ENCODE assay signal across 8 mouse cellular contexts in the genomic region with DNA sequence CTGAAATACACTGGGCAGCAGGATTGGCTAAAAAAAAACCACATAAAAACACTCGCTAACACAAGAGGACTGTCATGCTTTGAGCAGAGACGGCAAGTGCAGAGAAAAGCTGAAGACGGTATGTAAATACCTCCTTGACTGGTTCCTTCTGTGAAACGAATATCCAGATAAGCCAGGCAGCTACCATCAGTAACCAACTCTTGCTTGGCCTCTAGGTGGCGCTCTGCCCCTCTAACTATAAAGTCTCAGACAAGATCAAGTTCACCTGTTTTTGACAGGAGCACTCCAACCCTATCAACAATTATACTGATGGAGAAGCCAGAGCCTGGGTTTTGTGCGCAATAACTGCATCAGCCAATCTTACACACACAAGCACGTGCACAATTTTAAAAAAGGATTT. TPM values are rescaled to one million over a fixed set of nuclear protein-coding genes. Genes with fewer than 3 reads are reported as not detected.
A peak's percentile ranks its signal among the peaks of the same experiment; 100 is the strongest.
DNase-seq lines count a peak whose midpoint lies in the region; ATAC-seq and TF ChIP-seq lines count a peak whose summit lies in the region.

No protein-coding gene starts in this region.

- H3K27me3 ChIP-seq in G1E (ENCODE audit: insufficient read depth, low read length) = peaks cover 3% of the 10 kb centered on the region
- peaks cover 8% of the 10 kb centered on the region; the same call in 1 of the 2 replicates for H3K27me3 ChIP-seq in kidney, embryonic 15.5 days
- peaks cover 22% of the 10 kb centered on the region for H3K27me3 ChIP-seq in liver, embryonic 13.5 days

- DNase-seq in A20 (ENCODE audit: low read depth, low spot score) = peak; percentile 81
- DNase-seq in G1E (ENCODE audit: low spot score) = peak; percentile 52
- DNase-seq in cerebellum, adult 8-10 months = peak; percentile 68
- DNase-seq in gastrocnemius, postnatal 10 days = peak; percentile 81
- DNase-seq in liver, embryonic 13.5 days = peak; percentile 71
- peak; percentile 53 for DNase-seq in retina, adult 2 months (ENCODE audit: low read depth, low spot score)
- peak; percentile 50 to 83 for DNase-seq in thymus, postnatal 10 days (ENCODE audit: low spot score in 2 of 2)

- no peak for ATAC-seq in G1E (ENCODE audit: extremely low read depth, insufficient number of reproducible peaks, low FRiP score, poor library complexity, severe bottlenecking)
- 0 out of 2 replicates have a peak, but pooled peaks have one; percentile 31 for ATAC-seq in kidney, embryonic 15.5 days (replicated peaks; ENCODE audit: low FRiP score)
- no peak for ATAC-seq in liver, embryonic 13.5 days (ENCODE audit: low read depth)

- no peaks in the 10 kb centered on the region for H3K9me3 ChIP-seq in G1E (replicated peaks)
- no peaks in the 10 kb centered on the region for H3K9me3 ChIP-seq in kidney, embryonic 15.5 days (replicated peaks)
- no peaks in the 10 kb centered on the region for H3K9me3 ChIP-seq in liver, embryonic 13.5 days (replicated peaks)

- WGBS in kidney, embryonic 15.5 days = 21% methylated on average over 7 of the region's 7 CpGs
- 20% methylated on average over 7 of the region's 7 CpGs for WGBS in liver, embryonic 13.5 days (ENCODE audit: insufficient replicate concordance)

- H3K4me3 ChIP-seq in G1E (ENCODE audit: low read depth, low read length) = no peak overlapping the region
- no peak overlapping the region for H3K4me3 ChIP-seq in kidney, embryonic 15.5 days (replicated peaks)
- no peak overlapping the region for H3K4me3 ChIP-seq in liver, embryonic 13.5 days (replicated peaks)

- TF ChIP-seq CTCF in G1E (IDR thresholded peaks at IDR 0.05; ENCODE audit: low read depth, low read length) = peak; percentile 68; the same call in 1 of the 2 replicates

- H3K4me1 ChIP-seq in G1E (ENCODE audit: insufficient read depth, low read depth, low read length) = peaks cover 14% of the 10 kb centered on the region
- H3K4me1 ChIP-seq in kidney, embryonic 15.5 days = 0 out of 2 replicates have a peak, but pooled peaks cover 5% of the 10 kb centered on the region
- peaks cover 12% of the 10 kb centered on the region for H3K4me1 ChIP-seq in liver, embryonic 13.5 days (replicated peaks)

- H3K36me3 ChIP-seq in G1E (replicated peaks) = peaks cover 58% of the 10 kb centered on the region
- H3K36me3 ChIP-seq in kidney, embryonic 15.5 days = peaks cover 48% of the 10 kb centered on the region
- peaks cover 52% of the 10 kb centered on the region for H3K36me3 ChIP-seq in liver, embryonic 13.5 days

- H3K27ac ChIP-seq in kidney, embryonic 15.5 days = peak overlapping the region; percentile 54; the same call in 1 of the 2 replicates
- H3K27ac ChIP-seq in liver, embryonic 13.5 days = 0 out of 2 replicates have a peak overlapping the region, but pooled peaks have one; percentile 13

- H3K9ac ChIP-seq in kidney, embryonic 15.5 days = no peak overlapping the region
- H3K9ac ChIP-seq in liver, embryonic 13.5 days = no peak overlapping the region

- H3K4me2 ChIP-seq in kidney, embryonic 15.5 days = no peak overlapping the region
- no peak overlapping the region for H3K4me2 ChIP-seq in liver, embryonic 13.5 days

RNA-seq across cellular contexts. Expression of a gene that starts 7.0 kb away (rescaled TPM):
- total RNA-seq in G1E (2014; fragmentation: Nextera tagmentation) = not detected in 2 replicates
- 0.27 TPM in 1 of 2 replicates, not detected in the other for total RNA-seq in G1E (2017)
- polyA plus RNA-seq in G1E (2012) = not detected in 2 replicates
- 1,000 to 10,000 TPM; 8,012 to 8,431 TPM for total RNA-seq in gastrocnemius, postnatal 10 days (2021)
- 248 and 303 TPM in 2 replicates for polyA plus RNA-seq in kidney, embryonic 15.5 days (2015; fragmentation: Nextera tagmentation; extraction: Ambion mirVana)
- polyA plus RNA-seq in liver, embryonic 13.5 days (2015; fragmentation: Nextera tagmentation; extraction: Ambion mirVana) = 28.8 and 31.9 TPM in 2 replicates

RNA-seq across cellular contexts. Expression of a gene that starts 23.8 kb away (rescaled TPM):
- total RNA-seq in G1E (2014; fragmentation: Nextera tagmentation) (not detected in 2 replicates), G1E (2017) (0.11 and 0.12 TPM in 2 replicates)
- polyA plus RNA-seq in G1E (2012) = not detected in 2 replicates
- total RNA-seq in gastrocnemius, postnatal 10 days (2021) = 1 to 10 TPM; 2.8 TPM
- 1.7 and 2.1 TPM in 2 replicates for polyA plus RNA-seq in kidney, embryonic 15.5 days (2015; fragmentation: Nextera tagmentation; extraction: Ambion mirVana)
- 0.85 and 1.0 TPM in 2 replicates for polyA plus RNA-seq in liver, embryonic 13.5 days (2015; fragmentation: Nextera tagmentation; extraction: Ambion mirVana)

RNA-seq across cellular contexts. Expression of a gene that starts 31.1 kb away (rescaled TPM):
- total RNA-seq in G1E (2014; fragmentation: Nextera tagmentation) (23.4 and 71.2 TPM in 2 replicates), G1E (2017) (29.0 and 32.4 TPM in 2 replicates)
- polyA plus RNA-seq in G1E (2012) = 16.4 and 21.8 TPM in 2 replicates
- 1 to 10 TPM; 2.8 to 3.8 TPM for total RNA-seq in gastrocnemius, postnatal 10 days (2021)
- polyA plus RNA-seq in kidney, embryonic 15.5 days (2015; fragmentation: Nextera tagmentation; extraction: Ambion mirVana) = 40.8 and 45.3 TPM in 2 replicates
- 29.4 and 35.8 TPM in 2 replicates for polyA plus RNA-seq in liver, embryonic 13.5 days (2015; fragmentation: Nextera tagmentation; extraction: Ambion mirVana)

RNA-seq across cellular contexts. Expression of a gene that starts 31.6 kb away (rescaled TPM):
- 9.4 and 9.8 TPM in 2 replicates for total RNA-seq in G1E (2014; fragmentation: Nextera tagmentation)
- 60.0 and 61.0 TPM in 2 replicates for total RNA-seq in G1E (2017)
- polyA plus RNA-seq in G1E (2012) = 1.6 and 1.9 TPM in 2 replicates
- total RNA-seq in gastrocnemius, postnatal 10 days (2021) = 10 to 100 TPM; 39.6 to 45.0 TPM
- 61.6 and 66.4 TPM in 2 replicates for polyA plus RNA-seq in kidney, embryonic 15.5 days (2015; fragmentation: Nextera tagmentation; extraction: Ambion mirVana)
- 20.6 and 21.9 TPM in 2 replicates for polyA plus RNA-seq in liver, embryonic 13.5 days (2015; fragmentation: Nextera tagmentation; extraction: Ambion mirVana)

RNA-seq across cellular contexts. Expression of a gene that starts 31.9 kb away (rescaled TPM):
- total RNA-seq in G1E (2014; fragmentation: Nextera tagmentation) (166 and 262 TPM in 2 replicates), G1E (2017) (127 and 167 TPM in 2 replicates)
- 138 and 163 TPM in 2 replicates for polyA plus RNA-seq in G1E (2012)
- total RNA-seq in gastrocnemius, postnatal 10 days (2021) = 100 to 1,000 TPM in 1 of 2 experiments, 10 to 100 TPM in 1; 84.9 to 112 TPM
- polyA plus RNA-seq in kidney, embryonic 15.5 days (2015; fragmentation: Nextera tagmentation; extraction: Ambion mirVana) = 71.8 and 81.0 TPM in 2 replicates
- 38.6 and 42.4 TPM in 2 replicates for polyA plus RNA-seq in liver, embryonic 13.5 days (2015; fragmentation: Nextera tagmentation; extraction: Ambion mirVana)

Comparison
In these comparisons a context has a peak if more than half of its experiments do, and no peak if none do; other contexts are left out.
1. RNA of a gene that starts 7.0 kb away (polyA plus RNA-seq): 248 to 303 TPM in kidney, embryonic 15.5 days and 28.8 to 31.9 TPM in liver, embryonic 13.5 days; not detected in G1E; every median in the first group is over 10 times any median in the second.
2. Peak in every context shown above with its lines, with median percentiles within 50 percentile points of each other: DNase-seq.